Mouse (Mus musculus): Measurements from ENCODE around the gene Tbc1d2b. TPM values are rescaled to one million over a fixed set of nuclear protein-coding genes. Genes with fewer than 3 reads are reported as not detected.

The Tbc1d2b gene
- polyA plus RNA-seq, 1 experiment from 2014 or later, result 6.8 TPM

GRCm38 (mm10) chr9:90262063-90262462 is 8.5 kb downstream of the Tbc1d2b start:
- no peak overlapping the region for H3K4me2 ChIP-seq
- WGBS, result 71% methylated on average over 3 of the region's 3 CpGs
- ATAC-seq (ENCODE audit: low read depth), result no peak

GRCm38 (mm10) chr9:90260600-90261375 is 9.8 kb downstream of the Tbc1d2b start:
- ATAC-seq (ENCODE audit: low read depth), result no peak
- Histone ChIP-seq H3K4me3 (no peak overlapping the region), H3K36me3 (no peaks in the 10 kb centered on the region), H3K27ac (replicated peaks) (no peak overlapping the region), H3K4me2 (no peak overlapping the region), H3K9me3 (no peaks in the 10 kb centered on the region), H3K27me3 (no peaks in the 10 kb centered on the region), H3K9ac (no peak overlapping the region), H3K4me1 (replicated peaks) (0 out of 2 replicates have a peak, but pooled peaks cover 7% of the 10 kb centered on the region)
- 73% methylated on average over 13 of the region's 13 CpGs for WGBS

More at GRCm38 (mm10) chr9:90262063-90262462, 8.5 kb downstream of the Tbc1d2b start:
- H3K36me3 ChIP-seq, result no peaks in the 10 kb centered on the region
- no peaks in the 10 kb centered on the region for H3K9me3 ChIP-seq
- no peak overlapping the region for H3K27ac ChIP-seq (replicated peaks)
- no peaks in the 10 kb centered on the region for H3K27me3 ChIP-seq
- 0 out of 2 replicates have a peak, but pooled peaks cover 6% of the 10 kb centered on the region for H3K4me1 ChIP-seq (replicated peaks)
- no peak overlapping the region for H3K9ac ChIP-seq
- no peak overlapping the region for H3K4me3 ChIP-seq

GRCm38 (mm10) chr9:90260079-90260478 is 10.5 kb downstream of the Tbc1d2b start:
- H3K36me3 ChIP-seq, result no peaks in the 10 kb centered on the region
- WGBS, result 86% methylated on average over 6 of the region's 6 CpGs
- no peaks in the 10 kb centered on the region for H3K27me3 ChIP-seq
- H3K4me1 ChIP-seq (replicated peaks), result 0 out of 2 replicates have a peak, but pooled peaks cover 9% of the 10 kb centered on the region
- no peaks in the 10 kb centered on the region for H3K9me3 ChIP-seq
- no peak overlapping the region for H3K27ac ChIP-seq (replicated peaks)
- H3K4me2 ChIP-seq, result no peak overlapping the region
- ATAC-seq (ENCODE audit: low read depth), result no peak
- H3K9ac ChIP-seq, result no peak overlapping the region
- no peak overlapping the region for H3K4me3 ChIP-seq

- H3K27me3 ChIP-seq, result no peaks in the 10 kb centered on the region
- no peak overlapping the region for H3K27ac ChIP-seq (replicated peaks)
- ATAC-seq (ENCODE audit: low read depth), result no peak
- WGBS, result 85% methylated on average over 12 of the region's 12 CpGs
- no peak overlapping the region for H3K4me3 ChIP-seq
- no peaks in the 10 kb centered on the region for H3K9me3 ChIP-seq
- H3K9ac ChIP-seq, result no peak overlapping the region
- H3K4me2 ChIP-seq, result no peak overlapping the region
- H3K36me3 ChIP-seq, result no peaks in the 10 kb centered on the region
- H3K4me1 ChIP-seq (replicated peaks), result 0 out of 2 replicates have a peak, but pooled peaks cover 9% of the 10 kb centered on the region
Observed at GRCm38 (mm10) chr9:90259400-90259950, 11.1 kb downstream of the Tbc1d2b start.

- no peak overlapping the region for H3K4me2 ChIP-seq
- WGBS, result 83% methylated on average over 13 of the region's 13 CpGs
Observed at GRCm38 (mm10) chr9:90257754-90258531, 12.7 kb downstream of the Tbc1d2b start.

GRCm38 (mm10) chr9:90257220-90257619 is 13.4 kb downstream of the Tbc1d2b start:
- Histone ChIP-seq H3K4me3 (no peak overlapping the region), H3K36me3 (no peaks in the 10 kb centered on the region), H3K9ac (no peak overlapping the region), H3K4me1 (replicated peaks) (0 out of 2 replicates have a peak, but pooled peaks cover 9% of the 10 kb centered on the region), H3K4me2 (no peak overlapping the region), H3K27ac (replicated peaks) (no peak overlapping the region), H3K9me3 (no peaks in the 10 kb centered on the region), H3K27me3 (no peaks in the 10 kb centered on the region)
- ATAC-seq (ENCODE audit: low read depth), result no peak
- 79% methylated on average over 7 of the region's 7 CpGs for WGBS

More at GRCm38 (mm10) chr9:90257754-90258531, 12.7 kb downstream of the Tbc1d2b start:
- Histone ChIP-seq H3K4me3 (no peak overlapping the region), H3K9ac (no peak overlapping the region), H3K4me1 (replicated peaks) (0 out of 2 replicates have a peak, but pooled peaks cover 9% of the 10 kb centered on the region), H3K27ac (replicated peaks) (no peak overlapping the region), H3K27me3 (no peaks in the 10 kb centered on the region), H3K36me3 (no peaks in the 10 kb centered on the region), H3K9me3 (no peaks in the 10 kb centered on the region)
- ATAC-seq (ENCODE audit: low read depth), result no peak

- 59% methylated on average over 6 of the region's 6 CpGs for WGBS
- Histone ChIP-seq H3K36me3 (no peaks in the 10 kb centered on the region), H3K9ac (no peak overlapping the region), H3K4me3 (no peak overlapping the region), H3K4me1 (replicated peaks) (0 out of 2 replicates have a peak, but pooled peaks cover 5% of the 10 kb centered on the region), H3K4me2 (no peak overlapping the region), H3K9me3 (no peaks in the 10 kb centered on the region), H3K27ac (replicated peaks) (no peak overlapping the region), H3K27me3 (no peaks in the 10 kb centered on the region)
- ATAC-seq (ENCODE audit: low read depth), result no peak
Observed at GRCm38 (mm10) chr9:90255844-90256405, 14.7 kb downstream of the Tbc1d2b start.

- H3K4me3 ChIP-seq, result no peak overlapping the region
- H3K9ac ChIP-seq, result no peak overlapping the region
- no peaks in the 10 kb centered on the region; the same call in 1 of the 2 replicates for H3K36me3 ChIP-seq
- no peak overlapping the region for H3K4me2 ChIP-seq
- H3K27me3 ChIP-seq, result no peaks in the 10 kb centered on the region
- H3K4me1 ChIP-seq (replicated peaks), result 0 out of 2 replicates have a peak, but pooled peaks cover 3% of the 10 kb centered on the region
- no peak overlapping the region for H3K27ac ChIP-seq (replicated peaks)
- no peaks in the 10 kb centered on the region for H3K9me3 ChIP-seq
- WGBS, result 97% methylated on average over 2 of the region's 2 CpGs
- ATAC-seq (ENCODE audit: low read depth), result no peak
Observed at GRCm38 (mm10) chr9:90253181-90253580, 17.4 kb downstream of the Tbc1d2b start.

GRCm38 (mm10) chr9:90250964-90251750 is 19.4 kb downstream of the Tbc1d2b start:
- 0 out of 2 replicates have a peak, but pooled peaks cover 3% of the 10 kb centered on the region for H3K4me1 ChIP-seq (replicated peaks)
- no peaks in the 10 kb centered on the region for H3K27me3 ChIP-seq
- 90% methylated on average over 13 of the region's 13 CpGs for WGBS
- no peak overlapping the region for H3K4me2 ChIP-seq
- H3K9me3 ChIP-seq, result no peaks in the 10 kb centered on the region
- no peak for ATAC-seq (ENCODE audit: low read depth)
- H3K27ac ChIP-seq (replicated peaks), result no peak overlapping the region
- H3K9ac ChIP-seq, result no peak overlapping the region
- no peak overlapping the region for H3K4me3 ChIP-seq
- peaks cover 6% of the 10 kb centered on the region for H3K36me3 ChIP-seq

- 87% methylated on average over 5 of the region's 5 CpGs for WGBS
Observed at GRCm38 (mm10) chr9:90250141-90250775, 20.3 kb downstream of the Tbc1d2b start.

GRCm38 (mm10) chr9:90249036-90249435 is 21.6 kb downstream of the Tbc1d2b start:
- WGBS, result 88% methylated on average over 2 of the region's 2 CpGs

More at GRCm38 (mm10) chr9:90250141-90250775, 20.3 kb downstream of the Tbc1d2b start:
- Histone ChIP-seq H3K27ac (replicated peaks) (no peak overlapping the region), H3K4me1 (replicated peaks) (no peaks in the 10 kb centered on the region), H3K36me3 (peaks cover 6% of the 10 kb centered on the region), H3K4me2 (no peak overlapping the region), H3K4me3 (no peak overlapping the region), H3K9ac (no peak overlapping the region), H3K9me3 (no peaks in the 10 kb centered on the region), H3K27me3 (no peaks in the 10 kb centered on the region)
- no peak for ATAC-seq (ENCODE audit: low read depth)

More at GRCm38 (mm10) chr9:90249036-90249435, 21.6 kb downstream of the Tbc1d2b start:
- no peaks in the 10 kb centered on the region for H3K27me3 ChIP-seq
- H3K4me1 ChIP-seq (replicated peaks), result no peaks in the 10 kb centered on the region
- no peaks in the 10 kb centered on the region for H3K9me3 ChIP-seq
- ATAC-seq (ENCODE audit: low read depth), result no peak
- H3K4me2 ChIP-seq, result no peak overlapping the region
- H3K27ac ChIP-seq (replicated peaks), result no peak overlapping the region
- H3K9ac ChIP-seq, result no peak overlapping the region
- H3K4me3 ChIP-seq, result no peak overlapping the region
- peaks cover 6% of the 10 kb centered on the region for H3K36me3 ChIP-seq

All from neural tube, embryonic 13.5 days (tissue).